Mouse (Mus musculus) gastrocnemius, postnatal 14 days (tissue): ENCODE measurements around the gene Rec114. TPM values are rescaled to one million over a fixed set of nuclear protein-coding genes. Genes with fewer than 3 reads are reported as not detected.

Experiments
- DNase-seq: peaks from one replicate; pipeline ENCODE4 v3.0.0; 2021; ENCODE audit warnings: mixed read lengths
- intact Hi-C: fragments of 180-260 bp; cut with DNase I; formaldehyde crosslinking; loops from one replicate; pipeline ENCODE4 v1.15.1; 2025; ENCODE audit warnings: low total_unique reads
- total RNA-seq, 2 experiments: library from RNA; stranded (reverse); gene quantifications; 2 replicates each; pipeline ENCODE4 v1.2.3; 2021

The Rec114 gene
- total RNA-seq, 2 experiments from 2014 or later = 0.45 TPM; not detected in 1

- intact Hi-C loops = no loop called here
- no peak for DNase-seq
These were observed 120.8 kb downstream of the Rec114 start for GRCm38 (mm10) chr9:58623009-58623408.

- DNase-seq = no peak
- intact Hi-C loops = no loop called here
These were observed 128.5 kb downstream of the Rec114 start for GRCm38 (mm10) chr9:58615064-58615938.

GRCm38 (mm10) chr9:58613790-58614189, 130.0 kb downstream of the Rec114 start:
- intact Hi-C loops = no loop called here
- DNase-seq = no peak

Other genes starting within 250 kb of the Rec114 start
- 10 to 100 TPM; 15.6 to 25.1 TPM for gene Cd276, start 188.5 kb downstream of the Rec114 start, total RNA-seq
- 100 to 1,000 TPM in 1 of 2 experiments, 10 to 100 TPM in 1; 91.0 to 101 TPM for gene Nptn, start 161.7 kb downstream of the Rec114 start, total RNA-seq
- gene Hcn4, start 79.4 kb upstream of the Rec114 start, total RNA-seq = under 1 TPM; 0.13 to 0.76 TPM